Mouse (Mus musculus): Measurements from ENCODE around the gene Wnk2. TPM values are rescaled to one million over a fixed set of nuclear protein-coding genes. Genes with fewer than 3 reads are reported as not detected.
A peak's percentile ranks its signal among the peaks of the same experiment; 100 is the strongest.

Wnk2 gene
- 2.0 and 2.1 TPM in 2 replicates for polyA plus RNA-seq (2015; fragmentation: Nextera tagmentation; extraction: Ambion mirVana)

GRCm38 (mm10) chr13:49147858-49148226 is at the start of gene Wnk2:
Gene Wnk2 (minus strand): TSS chr13:49148014.
- Histone ChIP-seq H3K9ac (peak within 1 kb of the TSS; percentile 68), H3K4me2 (replicated peaks) (peak within 1 kb of the TSS; percentile 92), H3K4me3 (peak within 1 kb of the TSS; percentile 65), H3K9me3 (no peaks in the 10 kb centered on the region), H3K27ac (no peak within 1 kb of the TSS), H3K36me3 (no peaks in the 10 kb centered on the region), H3K27me3 (peaks cover 78% of the 10 kb centered on the region), H3K4me1 (peaks cover 32% of the 10 kb centered on the region)
- under 1% methylated on average over 36 of the region's 43 CpGs for WGBS
- ATAC-seq (ENCODE audit: low FRiP score, low read depth): peak; percentile 60

DNA sequence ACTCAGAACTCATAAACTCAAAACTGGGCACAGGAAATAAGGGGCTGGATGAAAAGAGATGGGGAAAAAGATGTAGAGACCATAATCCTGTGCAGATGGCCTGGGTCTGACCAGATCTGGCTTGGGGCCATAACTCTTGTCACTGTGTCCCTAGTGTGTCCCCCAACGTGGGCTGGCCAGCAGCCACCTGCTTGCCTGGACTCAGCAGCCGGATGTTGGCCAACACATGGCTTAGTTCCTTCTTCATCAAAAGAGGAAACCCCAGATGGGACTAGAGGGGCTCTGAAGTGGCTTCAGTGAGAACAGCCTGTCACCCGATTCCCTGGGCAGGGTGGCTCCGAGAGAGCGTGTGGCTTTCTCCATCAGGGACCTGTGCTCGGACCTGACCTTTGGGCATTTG is 49.0 kb upstream of the Wnk2 start:
- Histone ChIP-seq H3K36me3 (peaks cover 17% of the 10 kb centered on the region), H3K4me2 (replicated peaks) (no peak overlapping the region), H3K4me3 (no peak overlapping the region), H3K4me1 (peaks cover 8% of the 10 kb centered on the region), H3K9ac (no peak overlapping the region), H3K27me3 (no peaks in the 10 kb centered on the region), H3K27ac (no peak overlapping the region), H3K9me3 (no peaks in the 10 kb centered on the region)
- ATAC-seq (ENCODE audit: low FRiP score, low read depth): no peak
- 72% methylated on average over 6 of the region's 6 CpGs for whole genome bisulfite sequencing

DNA sequence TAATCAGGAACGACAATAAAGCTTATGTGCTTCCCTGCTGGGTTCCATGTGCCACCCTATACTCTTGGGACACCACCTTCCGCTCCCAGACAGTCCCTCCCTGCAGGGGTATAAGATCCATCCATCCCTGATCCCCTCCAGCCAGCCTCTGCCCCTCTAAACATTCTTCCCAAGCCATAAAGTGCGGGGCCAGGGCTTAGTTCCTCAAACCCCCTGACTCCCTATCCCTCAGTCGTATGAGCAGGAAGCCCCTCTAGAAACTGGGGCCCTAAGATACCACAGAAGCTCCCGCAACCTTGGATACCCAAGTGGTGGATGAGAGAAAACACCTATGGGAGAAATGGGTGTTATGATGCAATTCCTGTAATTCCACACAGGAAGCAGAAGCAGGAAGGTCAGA is 48.4 kb upstream of the Wnk2 start:
- WGBS: 80% methylated on average over 5 of the region's 5 CpGs
- Histone ChIP-seq H3K4me1 (peaks cover 14% of the 10 kb centered on the region), H3K9me3 (no peaks in the 10 kb centered on the region), H3K36me3 (peaks cover 17% of the 10 kb centered on the region), H3K4me2 (replicated peaks) (no peak overlapping the region), H3K9ac (no peak overlapping the region), H3K27ac (no peak overlapping the region), H3K4me3 (no peak overlapping the region), H3K27me3 (no peaks in the 10 kb centered on the region)
- ATAC-seq (ENCODE audit: low FRiP score, low read depth): no peak

- ATAC-seq (ENCODE audit: low FRiP score, low read depth): no peak
- no peak overlapping the region for H3K4me2 ChIP-seq (replicated peaks)
- no peaks in the 10 kb centered on the region for H3K9me3 ChIP-seq
- H3K27me3 ChIP-seq: no peaks in the 10 kb centered on the region
- peaks cover 17% of the 10 kb centered on the region for H3K36me3 ChIP-seq
- peaks cover 19% of the 10 kb centered on the region for H3K4me1 ChIP-seq
- H3K4me3 ChIP-seq: no peak overlapping the region
- no peak overlapping the region for H3K9ac ChIP-seq
- WGBS: 90% methylated on average over 7 of the region's 7 CpGs
- H3K27ac ChIP-seq: no peak overlapping the region
Observed at GRCm38 (mm10) chr13:49195651-49196050, 47.8 kb upstream of the Wnk2 start.

DNA sequence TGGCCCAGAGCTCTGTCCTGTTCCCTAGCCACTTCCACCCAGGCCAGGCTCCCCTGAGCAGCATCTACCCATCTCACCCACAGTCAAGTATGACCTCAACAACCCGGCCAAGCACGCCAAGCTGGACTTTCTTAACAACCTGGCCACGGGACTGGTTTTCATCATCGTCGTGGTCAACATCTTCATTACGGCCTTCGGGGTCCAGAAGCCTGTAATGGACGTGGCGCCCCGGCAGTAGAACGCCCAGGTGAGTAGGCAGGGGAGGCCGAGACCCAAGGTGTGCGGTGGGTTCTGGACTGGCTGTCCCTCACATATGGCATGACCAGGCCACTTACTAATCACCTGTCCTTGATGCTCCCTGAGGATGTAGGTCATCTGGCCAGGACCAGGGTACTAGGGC is 47.0 kb upstream of the Wnk2 start:
- Histone ChIP-seq H3K4me2 (replicated peaks) (no peak overlapping the region), H3K9me3 (no peaks in the 10 kb centered on the region), H3K4me3 (no peak overlapping the region), H3K36me3 (peaks cover 17% of the 10 kb centered on the region), H3K9ac (no peak overlapping the region), H3K27me3 (no peaks in the 10 kb centered on the region), H3K27ac (no peak overlapping the region), H3K4me1 (peaks cover 24% of the 10 kb centered on the region)
- no peak for ATAC-seq (ENCODE audit: low FRiP score, low read depth)
- WGBS: 92% methylated on average over 13 of the region's 13 CpGs

- Histone ChIP-seq H3K4me3 (no peak overlapping the region), H3K9ac (no peak overlapping the region), H3K27me3 (no peaks in the 10 kb centered on the region), H3K9me3 (no peaks in the 10 kb centered on the region), H3K4me1 (peaks cover 34% of the 10 kb centered on the region), H3K27ac (no peak overlapping the region), H3K4me2 (replicated peaks) (no peak overlapping the region), H3K36me3 (peaks cover 17% of the 10 kb centered on the region)
- WGBS: 97% methylated on average over 17 of the region's 17 CpGs
- ATAC-seq (ENCODE audit: low FRiP score, low read depth): no peak
Observed at GRCm38 (mm10) chr13:49193650-49194049, 45.8 kb upstream of the Wnk2 start.

DNA sequence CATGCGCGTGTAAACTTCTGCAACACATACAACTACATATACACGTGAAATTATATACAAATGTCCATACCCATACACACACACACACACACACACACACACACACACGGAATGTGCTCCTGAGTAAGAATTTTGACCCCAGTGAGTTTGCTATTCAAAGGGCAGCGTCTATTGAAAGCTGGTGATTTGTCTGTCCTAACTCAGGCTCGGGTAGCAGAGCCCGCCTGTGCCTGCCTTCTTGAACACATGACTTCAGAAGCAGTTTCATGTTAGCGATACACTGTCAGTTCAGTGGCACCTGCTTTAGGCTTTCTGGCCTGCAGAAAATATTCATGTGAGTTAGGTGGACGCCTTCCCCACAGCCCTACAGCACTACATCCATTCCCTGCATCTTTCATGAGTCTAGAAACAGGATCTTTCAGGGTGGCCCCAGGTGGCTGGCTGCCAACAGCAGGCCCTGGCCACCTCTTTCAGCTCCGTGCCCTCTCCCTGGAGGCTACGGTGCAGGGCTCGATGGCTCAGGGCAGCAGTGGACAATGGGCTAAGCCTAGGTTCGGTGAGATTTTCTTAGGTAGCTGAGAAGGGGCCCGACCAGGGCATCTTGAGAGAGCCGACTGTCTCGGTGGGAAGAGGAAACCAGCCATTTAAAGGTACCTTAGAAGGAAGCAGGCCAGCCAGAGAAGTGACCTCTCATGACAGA is 44.5 kb upstream of the Wnk2 start:
- WGBS: 78% methylated on average over 16 of the region's 16 CpGs

GRCm38 (mm10) chr13:49191673-49192035 is 43.8 kb upstream of the Wnk2 start:
- Histone ChIP-seq H3K27ac (no peak overlapping the region), H3K27me3 (no peaks in the 10 kb centered on the region), H3K4me1 (peaks cover 49% of the 10 kb centered on the region), H3K9ac (no peak overlapping the region), H3K4me3 (no peak overlapping the region), H3K4me2 (replicated peaks) (no peak overlapping the region), H3K36me3 (peaks cover 17% of the 10 kb centered on the region), H3K9me3 (no peaks in the 10 kb centered on the region)
- ATAC-seq (ENCODE audit: low FRiP score, low read depth): no peak
- 53% methylated on average over 5 of the region's 5 CpGs for WGBS

More for the DNA sequence above, 44.5 kb upstream of the Wnk2 start:
- H3K4me3 ChIP-seq: no peak overlapping the region
- H3K4me1 ChIP-seq: peaks cover 44% of the 10 kb centered on the region
- H3K36me3 ChIP-seq: peaks cover 17% of the 10 kb centered on the region
- H3K27me3 ChIP-seq: no peaks in the 10 kb centered on the region
- H3K9me3 ChIP-seq: no peaks in the 10 kb centered on the region
- H3K27ac ChIP-seq: no peak overlapping the region
- H3K4me2 ChIP-seq (replicated peaks): no peak overlapping the region
- no peak for ATAC-seq (ENCODE audit: low FRiP score, low read depth)
- peak overlapping the region; percentile 25; the same call in 1 of the 2 replicates for H3K9ac ChIP-seq

- H3K9ac ChIP-seq: peak overlapping the region; percentile 31; the same call in 1 of the 2 replicates
- H3K9me3 ChIP-seq: no peaks in the 10 kb centered on the region
- no peaks in the 10 kb centered on the region for H3K27me3 ChIP-seq
- H3K4me2 ChIP-seq (replicated peaks): no peak overlapping the region
- 80% methylated on average over 7 of the region's 7 CpGs for WGBS
- no peak overlapping the region for H3K27ac ChIP-seq
- peaks cover 14% of the 10 kb centered on the region for H3K36me3 ChIP-seq
- peaks cover 52% of the 10 kb centered on the region for H3K4me1 ChIP-seq
- no peak for ATAC-seq (ENCODE audit: low FRiP score, low read depth)
- H3K4me3 ChIP-seq: no peak overlapping the region
Observed at GRCm38 (mm10) chr13:49190876-49191672, 43.3 kb upstream of the Wnk2 start.

- H3K27me3 ChIP-seq: no peaks in the 10 kb centered on the region
- H3K9ac ChIP-seq: peak overlapping the region; percentile 31; the same call in 1 of the 2 replicates
- H3K9me3 ChIP-seq: no peaks in the 10 kb centered on the region
- WGBS: 71% methylated on average over 12 of the region's 12 CpGs
- peaks cover 5% of the 10 kb centered on the region for H3K36me3 ChIP-seq
- H3K4me1 ChIP-seq: peaks cover 52% of the 10 kb centered on the region
- no peak for ATAC-seq (ENCODE audit: low FRiP score, low read depth)
- no peak overlapping the region for H3K27ac ChIP-seq
- no peak overlapping the region for H3K4me3 ChIP-seq
- no peak overlapping the region; the same call in 1 of the 2 replicates for H3K4me2 ChIP-seq (replicated peaks)
Observed at GRCm38 (mm10) chr13:49189970-49190870, 42.4 kb upstream of the Wnk2 start.

GRCm38 (mm10) chr13:49188966-49189360 is 41.1 kb upstream of the Wnk2 start:
- 40% methylated on average over 2 of the region's 2 CpGs for WGBS
- no peak overlapping the region for H3K4me3 ChIP-seq

More at GRCm38 (mm10) chr13:49188966-49189360, 41.1 kb upstream of the Wnk2 start:
- ATAC-seq (ENCODE audit: low FRiP score, low read depth): no peak
- H3K4me1 ChIP-seq: peaks cover 52% of the 10 kb centered on the region
- H3K9me3 ChIP-seq: no peaks in the 10 kb centered on the region
- H3K27ac ChIP-seq: no peak overlapping the region
- H3K9ac ChIP-seq: no peak overlapping the region
- no peaks in the 10 kb centered on the region for H3K27me3 ChIP-seq
- no peaks in the 10 kb centered on the region for H3K36me3 ChIP-seq
- H3K4me2 ChIP-seq (replicated peaks): peak overlapping the region; percentile 99
